Mouse (Mus musculus) heart, adult 8-10 months (tissue): ENCODE data around the gene Hsd17b3. TPM values are rescaled to one million over a fixed set of nuclear protein-coding genes. Genes with fewer than 3 reads are reported as not detected.
"Not testable (repeated sequence)": the region's sequence is repeated elsewhere in the genome, so short reads cannot be mapped to it uniquely, and the experiment has no call there.

Experiments
- DNase-seq: peaks from one replicate; pipeline ENCODE4 v3.0.0; 2022; ENCODE audit warnings: low spot score
- total RNA-seq, 4 experiments: library from RNA; stranded (reverse); gene quantifications; 2 replicates each; pipeline ENCODE4 v1.2.4; 2022

The Hsd17b3 gene
- total RNA-seq, 4 experiments from 2014 or later = not detected

DNA sequence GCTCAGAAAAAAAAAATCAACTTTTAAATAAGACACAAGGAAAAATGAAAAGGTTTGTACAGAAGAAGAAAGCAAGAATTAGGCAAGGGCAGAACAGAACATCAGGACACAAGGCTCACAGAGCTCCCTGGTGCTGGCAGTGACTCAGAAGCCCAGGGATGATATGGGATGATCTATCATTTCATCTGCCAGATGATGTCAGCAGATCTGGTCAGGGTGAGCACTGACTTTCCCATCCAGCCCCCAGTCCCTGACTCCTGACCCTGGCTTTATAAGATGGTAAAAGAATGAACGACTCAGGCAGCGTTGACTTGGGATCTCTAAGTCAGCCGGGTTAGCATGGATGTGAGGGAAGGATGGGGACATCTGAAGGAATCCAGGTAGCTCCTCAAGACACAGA, 5.7 kb downstream of the Hsd17b3 start:
- no peak for DNase-seq

DNA sequence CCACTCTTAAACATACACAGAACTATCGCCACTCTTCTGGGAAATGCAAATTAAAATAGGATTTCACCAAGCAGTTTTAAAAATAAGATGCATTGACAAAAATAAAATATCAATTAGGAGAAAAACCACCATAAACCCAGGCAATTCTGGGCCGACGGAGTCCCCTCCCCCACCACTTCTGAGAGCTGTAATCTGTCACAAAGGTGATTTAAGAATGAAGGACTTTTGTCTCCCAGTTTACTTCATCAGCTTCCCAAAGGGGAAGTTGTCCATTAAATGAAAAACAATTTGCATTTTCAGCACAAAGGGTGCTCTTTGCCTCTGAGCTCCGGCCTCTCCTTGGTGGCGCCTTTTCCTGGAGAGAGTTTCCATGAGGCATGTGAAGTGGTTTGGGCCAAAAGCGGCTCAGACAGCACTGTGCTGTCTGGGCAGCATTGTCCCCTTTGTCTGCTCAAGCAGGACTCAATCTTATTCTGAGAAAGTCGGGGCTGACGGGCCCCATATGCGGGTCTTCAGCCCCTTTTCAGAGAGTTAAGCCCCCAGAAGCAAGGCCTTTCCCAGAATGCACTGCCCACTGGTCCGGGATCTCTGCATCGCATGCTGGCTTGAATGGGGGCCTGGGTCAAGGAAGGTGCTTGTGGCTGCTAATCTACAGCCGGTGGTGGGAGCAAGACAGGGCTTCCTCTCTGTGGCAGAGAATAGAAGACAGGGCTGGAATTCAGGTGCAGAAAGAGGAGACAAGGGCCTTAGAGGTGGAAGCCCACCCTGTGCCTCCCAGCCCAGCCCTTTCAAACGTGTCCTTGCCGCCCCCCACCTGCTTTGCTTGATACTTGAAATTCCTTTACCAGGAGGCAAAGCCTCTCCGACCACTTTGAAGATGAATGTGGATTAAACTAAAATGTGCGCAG, 7.8 kb downstream of the Hsd17b3 start:
- DNase-seq = no peak

- DNase-seq = no peak
These were observed 11.4 kb downstream of the Hsd17b3 start for GRCm38 (mm10) chr13:64077591-64077990.

DNA sequence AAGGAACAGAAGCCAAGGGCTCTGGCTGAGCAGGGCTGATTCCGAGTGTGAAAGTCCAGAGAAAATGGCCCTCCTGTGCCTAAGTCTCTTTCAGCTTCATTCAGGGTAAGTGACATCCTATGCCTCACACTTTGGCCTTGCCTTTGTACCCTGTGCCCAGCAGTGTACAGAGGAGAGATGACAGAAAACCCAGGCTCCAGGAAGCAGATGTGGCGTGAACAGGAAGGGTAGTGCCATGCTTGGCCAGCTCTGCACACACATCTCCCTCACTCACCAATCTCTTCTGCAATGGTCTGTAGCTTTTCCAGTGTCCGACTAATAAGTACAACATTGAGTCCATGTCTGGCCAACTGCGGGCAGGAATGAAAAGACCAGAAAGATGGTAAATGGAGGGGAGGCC, 13.0 kb downstream of the Hsd17b3 start:
- DNase-seq = no peak

DNA sequence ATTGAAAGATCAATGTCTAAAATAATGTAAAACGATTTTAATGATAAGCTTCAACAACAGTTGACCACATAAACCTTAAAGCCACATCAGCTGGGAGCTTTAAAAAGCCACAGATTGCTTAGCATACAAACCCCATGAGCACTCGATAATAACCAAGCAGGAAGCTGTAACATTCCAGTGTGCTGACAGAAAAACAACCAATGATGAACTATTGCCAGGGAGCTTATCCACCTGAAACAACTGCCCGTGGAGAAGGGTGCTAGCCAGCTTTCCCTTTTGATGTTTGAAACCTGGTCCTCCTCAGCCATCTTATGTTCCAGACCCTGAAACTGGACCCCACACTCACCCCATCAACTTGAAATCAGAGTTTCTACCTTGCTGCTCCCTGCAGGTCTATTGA, 22.4 kb downstream of the Hsd17b3 start:
- DNase-seq = no peak

DNA sequence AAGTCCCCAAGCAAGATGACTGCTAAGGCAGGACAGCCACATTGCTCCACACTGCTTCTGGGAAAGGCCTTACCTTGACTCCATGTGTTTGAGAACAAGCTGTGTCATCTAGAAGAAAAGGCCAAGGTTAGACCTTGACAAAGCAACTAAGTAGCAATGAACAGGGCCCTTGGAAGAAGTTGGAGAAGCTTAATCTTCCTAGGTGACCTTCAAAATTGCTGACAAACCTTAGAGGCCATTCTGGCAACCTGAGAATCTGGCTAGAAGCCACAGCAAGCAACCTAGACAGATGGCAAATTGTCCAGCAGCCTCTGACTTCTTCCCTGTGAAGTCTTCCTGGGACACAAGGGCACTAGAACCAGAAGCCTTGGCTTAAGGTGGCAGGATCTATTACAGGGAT, 24.8 kb downstream of the Hsd17b3 start:
- no peak for DNase-seq

DNA sequence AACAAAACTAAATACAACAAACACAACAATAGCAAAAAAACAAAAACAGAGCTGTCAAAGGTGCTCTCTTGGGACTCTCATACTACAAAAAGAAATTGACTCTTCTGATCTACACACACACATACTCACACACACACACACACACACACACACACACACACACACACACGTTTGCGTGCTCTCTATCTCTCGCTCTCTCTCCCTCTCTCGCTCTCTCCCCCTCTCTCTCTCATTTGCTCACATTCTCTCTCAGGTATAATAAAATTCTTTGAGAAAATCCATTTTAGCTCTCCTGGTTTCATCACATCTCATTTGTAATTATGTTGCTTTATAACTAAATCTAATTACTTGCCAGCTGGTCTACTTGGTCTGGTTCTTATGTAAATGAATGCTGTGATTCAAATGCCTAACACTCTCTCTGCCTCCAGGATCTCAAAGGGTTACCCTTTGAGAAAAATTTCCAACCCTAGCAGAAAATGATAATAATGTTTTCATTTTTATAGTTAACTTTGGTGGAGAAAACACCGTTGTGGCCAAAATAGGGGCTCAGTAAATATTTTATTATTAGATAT, 28.0 kb downstream of the Hsd17b3 start:
- no peak for DNase-seq

GRCm38 (mm10) chr13:64053959-64054358, 35.1 kb downstream of the Hsd17b3 start:
- DNase-seq = no peak

DNA sequence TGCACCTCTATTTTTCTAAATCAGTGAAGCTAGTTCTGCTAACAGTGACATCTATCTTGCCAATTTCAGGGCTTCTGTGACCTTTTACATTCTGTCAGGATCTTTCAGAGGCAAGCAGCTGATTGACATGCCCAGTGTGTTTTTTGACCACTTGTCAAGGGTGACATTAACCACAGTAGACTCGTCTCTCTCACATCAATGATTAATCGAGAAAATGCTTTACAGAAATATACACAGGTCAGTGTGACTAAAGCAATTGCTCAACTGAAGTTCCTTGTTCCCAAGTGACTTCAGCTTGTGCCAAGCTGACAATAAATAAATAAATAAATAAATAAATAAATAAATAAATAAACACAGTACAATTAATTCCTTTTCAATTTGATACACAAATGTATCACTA, 36.7 kb downstream of the Hsd17b3 start:
- not testable (repeated sequence) for DNase-seq

- DNase-seq = no peak
These were observed 38.1 kb downstream of the Hsd17b3 start for GRCm38 (mm10) chr13:64050895-64051294.

DNA sequence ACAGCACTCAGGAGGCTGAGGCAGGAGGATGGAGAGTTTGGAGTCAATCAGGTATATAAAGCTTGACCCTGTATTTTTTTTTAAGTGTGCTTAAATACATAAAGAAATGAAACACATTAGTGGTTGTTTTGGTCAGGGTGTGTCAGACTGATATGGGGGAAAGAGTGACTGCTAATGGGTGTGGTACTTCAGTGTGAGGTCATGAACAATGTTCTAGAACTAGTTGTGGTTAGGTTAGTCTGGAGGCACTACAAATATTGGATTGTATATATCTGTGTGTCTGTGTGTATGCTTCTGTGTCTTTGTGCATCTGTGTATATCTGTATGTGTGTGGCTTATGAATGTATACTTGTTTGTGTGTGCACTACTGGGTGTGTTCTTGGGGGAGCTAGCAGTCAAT, 39.5 kb downstream of the Hsd17b3 start:
- DNase-seq = no peak

- no peak for DNase-seq
These were observed 40.6 kb downstream of the Hsd17b3 start for GRCm38 (mm10) chr13:64048467-64048866.

DNA sequence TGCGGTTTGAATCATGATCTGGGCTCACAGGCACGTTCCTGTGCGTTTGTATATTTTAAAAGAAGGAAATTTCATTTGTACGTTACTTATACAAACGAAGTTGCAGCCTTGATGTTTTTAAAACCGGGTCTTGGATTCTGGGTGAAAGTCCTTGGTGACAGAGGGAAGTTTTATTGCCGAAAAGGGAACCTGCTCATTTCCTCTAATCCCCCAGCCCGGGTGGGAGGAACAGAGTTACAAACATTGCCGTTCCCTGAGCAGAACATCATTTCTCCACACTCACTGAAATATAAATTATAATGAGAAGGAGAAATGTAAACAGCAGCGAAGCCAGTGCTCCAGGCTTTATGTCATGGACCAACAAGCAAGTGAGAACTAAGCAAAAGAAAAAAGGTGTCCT, 49.1 kb downstream of the Hsd17b3 start:
- DNase-seq = no peak

- no peak for DNase-seq
These were observed 50.9 kb downstream of the Hsd17b3 start for GRCm38 (mm10) chr13:64038114-64038513.

- peak; percentile 32 for DNase-seq
These were observed 52.7 kb downstream of the Hsd17b3 start for GRCm38 (mm10) chr13:64036079-64037011.

- DNase-seq = no peak
These were observed 54.0 kb downstream of the Hsd17b3 start for GRCm38 (mm10) chr13:64035036-64035435.

DNA sequence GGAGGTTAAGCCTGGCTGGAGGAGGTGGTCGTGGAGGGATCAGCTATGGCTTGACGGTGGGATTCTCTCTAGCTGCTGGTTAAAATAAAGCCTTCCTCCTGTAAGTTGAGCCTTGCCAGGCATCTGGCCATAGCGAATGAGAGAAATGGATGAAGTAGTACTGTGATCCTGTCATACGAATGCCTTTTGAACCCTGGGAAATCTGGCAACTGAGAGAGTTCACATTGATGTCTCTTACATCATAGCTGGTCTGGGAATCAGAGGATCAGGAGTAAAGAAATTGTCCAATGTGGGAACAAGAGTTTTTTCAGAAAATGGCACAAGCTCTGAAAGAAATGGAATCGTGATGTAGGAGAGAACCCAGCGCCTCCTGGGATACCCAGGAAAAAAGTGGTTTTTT, 55.1 kb downstream of the Hsd17b3 start:
- DNase-seq = no peak

DNA sequence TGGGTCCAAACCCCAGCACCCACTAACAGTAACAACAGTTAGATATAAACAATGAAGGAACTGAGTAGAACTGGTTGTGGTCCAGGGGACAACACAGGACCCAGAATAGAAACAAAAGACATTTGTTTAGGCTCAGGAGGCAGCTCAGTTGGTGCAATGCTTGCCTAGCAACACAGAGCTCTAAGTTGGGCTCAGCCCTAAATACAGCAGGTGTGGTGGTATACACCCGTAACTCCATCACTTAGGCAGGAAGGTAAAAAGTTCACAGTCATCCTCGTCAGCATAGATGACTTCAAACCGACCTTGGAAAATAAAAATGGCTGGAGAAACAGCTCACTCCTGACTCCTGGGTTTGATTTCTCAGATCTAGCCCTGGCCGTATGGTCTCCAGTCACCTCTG, 55.8 kb downstream of the Hsd17b3 start:
- DNase-seq = no peak

GRCm38 (mm10) chr13:64031254-64031653, 57.8 kb downstream of the Hsd17b3 start:
- no peak for DNase-seq

GRCm38 (mm10) chr13:64030792-64031191, 58.2 kb downstream of the Hsd17b3 start:
- DNase-seq = no peak

DNA sequence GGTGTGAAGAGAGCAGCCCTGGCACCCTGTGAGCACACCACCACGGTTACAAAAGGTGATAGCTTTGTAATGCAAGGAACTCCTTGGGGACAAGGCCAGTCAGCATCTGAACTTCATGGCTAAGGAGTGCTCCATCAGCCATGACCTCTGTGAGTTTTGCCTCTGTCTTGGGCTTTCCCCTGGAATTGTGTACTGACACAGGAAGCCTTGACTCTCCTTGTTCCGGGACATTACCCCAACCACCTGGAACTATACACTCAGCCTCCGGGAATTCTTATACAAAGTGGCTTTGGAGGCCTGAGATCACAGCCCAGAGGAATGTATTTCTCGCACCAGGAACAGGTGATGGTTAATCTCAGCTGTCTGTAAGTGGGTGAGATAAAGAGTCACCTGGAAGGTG, 64.2 kb downstream of the Hsd17b3 start:
- no peak for DNase-seq

DNA sequence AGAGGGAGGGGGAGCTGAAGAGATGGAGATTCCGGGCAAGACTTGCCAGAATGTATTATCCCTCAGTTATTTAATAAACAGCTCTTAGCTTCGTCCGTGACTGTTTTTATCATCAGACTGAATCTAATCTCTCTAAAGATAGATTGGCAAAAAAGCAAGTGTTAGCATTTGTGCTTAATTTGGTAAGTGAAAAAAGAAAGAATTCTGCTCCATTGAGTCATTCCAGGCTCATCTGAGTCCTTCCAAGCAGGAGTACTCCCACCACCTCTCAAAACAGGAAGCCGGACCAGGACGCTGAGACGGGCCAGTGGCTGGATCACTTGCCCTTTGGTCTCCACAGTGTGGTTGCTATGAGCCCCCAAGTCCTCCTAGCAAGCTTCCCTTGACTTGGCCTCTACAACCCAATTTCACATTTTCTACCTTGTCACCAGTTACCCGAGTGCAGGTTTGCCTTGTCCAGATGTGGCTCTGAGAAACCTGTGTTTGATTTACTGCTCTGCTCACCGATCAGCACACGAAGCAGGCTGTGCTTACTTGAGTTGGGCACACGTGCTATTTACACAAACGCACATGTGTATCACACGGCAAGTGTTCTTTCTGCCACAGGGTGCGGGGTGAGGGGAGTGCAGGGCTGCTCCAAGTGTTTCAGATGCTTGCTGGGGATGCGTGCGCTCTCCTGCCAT, 66.1 kb downstream of the Hsd17b3 start:
- DNase-seq = no peak
